In genomic region chr11:102216886-102217240, GRCm38 (mm10) we compare ENCODE assay signal across 7 mouse cellular contexts. TPM values are rescaled to one million over a fixed set of nuclear protein-coding genes. Genes with fewer than 3 reads are reported as not detected.
DNase-seq lines count a peak whose midpoint lies in the region; ATAC-seq lines count a peak whose summit lies in the region.

No protein-coding gene starts in this region.

- H3K9me3 ChIP-seq in kidney, embryonic 15.5 days (replicated peaks): no peaks in the 10 kb centered on the region
- H3K9me3 ChIP-seq in embryonic facial prominence, embryonic 13.5 days: no peaks in the 10 kb centered on the region
- no peaks in the 10 kb centered on the region for H3K9me3 ChIP-seq in liver, embryonic 11.5 days (ENCODE audit: control insufficient read depth, low read length)

- ATAC-seq in kidney, embryonic 15.5 days (replicated peaks; ENCODE audit: low FRiP score): no peak
- no peak for ATAC-seq in embryonic facial prominence, embryonic 13.5 days (ENCODE audit: insufficient number of reproducible peaks, insufficient read depth, low FRiP score, low TSS enrichment, low read depth)
- no peak for ATAC-seq in liver, embryonic 11.5 days (replicated peaks; ENCODE audit: low FRiP score)
- ATAC-seq in CD4-positive, CD25-positive, alpha-beta regulatory T cell, adult 4 months: no peak

- WGBS in kidney, embryonic 15.5 days: 50% methylated on average over 5 of the region's 5 CpGs
- 58% methylated on average over 5 of the region's 5 CpGs for WGBS in embryonic facial prominence, embryonic 13.5 days
- 51% methylated on average over 5 of the region's 5 CpGs for WGBS in liver, embryonic 11.5 days

- peaks cover 89% of the 10 kb centered on the region for H3K4me1 ChIP-seq in kidney, embryonic 15.5 days
- peaks cover 87% of the 10 kb centered on the region for H3K4me1 ChIP-seq in embryonic facial prominence, embryonic 13.5 days
- H3K4me1 ChIP-seq in liver, embryonic 11.5 days (replicated peaks; ENCODE audit: control insufficient read depth, insufficient read depth, low read length): peaks cover 68% of the 10 kb centered on the region

- H3K9ac ChIP-seq in kidney, embryonic 15.5 days: no peak overlapping the region
- no peak overlapping the region for H3K9ac ChIP-seq in embryonic facial prominence, embryonic 13.5 days
- H3K9ac ChIP-seq in liver, embryonic 11.5 days (ENCODE audit: low read depth, low read length): no peak overlapping the region

- no peak overlapping the region for H3K4me3 ChIP-seq in kidney, embryonic 15.5 days (replicated peaks)
- peak overlapping the region; percentile 6; the same call in 1 of the 2 replicates for H3K4me3 ChIP-seq in embryonic facial prominence, embryonic 13.5 days
- H3K4me3 ChIP-seq in liver, embryonic 11.5 days (ENCODE audit: low read depth, low read length): peak overlapping the region; percentile 56; the same call in 1 of the 2 replicates

- H3K27ac ChIP-seq in kidney, embryonic 15.5 days: peak overlapping the region; percentile 49; the same call in 1 of the 2 replicates
- peak overlapping the region; percentile 88 for H3K27ac ChIP-seq in embryonic facial prominence, embryonic 13.5 days
- H3K27ac ChIP-seq in liver, embryonic 11.5 days (ENCODE audit: low read depth, low read length): peak overlapping the region; percentile 45; the same call in 1 of the 2 replicates

- H3K36me3 ChIP-seq in kidney, embryonic 15.5 days: no peaks in the 10 kb centered on the region
- peaks cover 32% of the 10 kb centered on the region for H3K36me3 ChIP-seq in embryonic facial prominence, embryonic 13.5 days
- H3K36me3 ChIP-seq in liver, embryonic 11.5 days (ENCODE audit: control insufficient read depth, insufficient read depth, low read length): no peaks in the 10 kb centered on the region

- peak overlapping the region; percentile 76 for H3K4me2 ChIP-seq in kidney, embryonic 15.5 days
- H3K4me2 ChIP-seq in embryonic facial prominence, embryonic 13.5 days: peak overlapping the region; percentile 93
- H3K4me2 ChIP-seq in liver, embryonic 11.5 days: peak overlapping the region; percentile 93

- DNase-seq in kidney, adult 11 months: no peak
- peak; percentile 48 for DNase-seq in adipocyte (ENCODE audit: low spot score)
- DNase-seq in liver, embryonic 11.5 days (ENCODE audit: low spot score): no peak
- DNase-seq in right cerebral cortex, postnatal 36 days (ENCODE audit: low spot score in 2 of 2): no peak

- no peaks in the 10 kb centered on the region for H3K27me3 ChIP-seq in kidney, embryonic 15.5 days
- no peaks in the 10 kb centered on the region for H3K27me3 ChIP-seq in embryonic facial prominence, embryonic 13.5 days
- H3K27me3 ChIP-seq in liver, embryonic 11.5 days (replicated peaks; ENCODE audit: control insufficient read depth, insufficient read depth, low read length): no peaks in the 10 kb centered on the region

RNA-seq across cellular contexts. Expression of gene Hdac5, which starts 13.1 kb away (rescaled TPM):
- 47.4 and 48.4 TPM in 2 replicates for polyA plus RNA-seq in kidney, embryonic 15.5 days (2015; fragmentation: Nextera tagmentation; extraction: Ambion mirVana)
- 80.5 and 84.4 TPM in 2 replicates for polyA plus RNA-seq in embryonic facial prominence, embryonic 13.5 days (2015; fragmentation: Nextera tagmentation; extraction: Ambion mirVana)
- 23.8 and 26.0 TPM in 2 replicates for polyA plus RNA-seq in liver, embryonic 11.5 days (2014; fragmentation: Nextera tagmentation; extraction: Ambion mirVana)
- polyA plus RNA-seq in CD4-positive, CD25-positive, alpha-beta regulatory T cell, adult 4 months (2017; shearing (Covaris generic)): 10 to 100 TPM in 1 of 2 experiments, 1 to 10 TPM in 1; 6.5 to 12.3 TPM

RNA-seq across cellular contexts. Expression of gene G6pc3, which starts 27.4 kb away (rescaled TPM):
- 39.7 and 43.4 TPM in 2 replicates for polyA plus RNA-seq in kidney, embryonic 15.5 days (2015; fragmentation: Nextera tagmentation; extraction: Ambion mirVana)
- 27.6 and 28.3 TPM in 2 replicates for polyA plus RNA-seq in embryonic facial prominence, embryonic 13.5 days (2015; fragmentation: Nextera tagmentation; extraction: Ambion mirVana)
- polyA plus RNA-seq in liver, embryonic 11.5 days (2014; fragmentation: Nextera tagmentation; extraction: Ambion mirVana): 38.8 and 39.5 TPM in 2 replicates
- polyA plus RNA-seq in CD4-positive, CD25-positive, alpha-beta regulatory T cell, adult 4 months (2017; shearing (Covaris generic)): 10 to 100 TPM; 29.1 to 53.9 TPM

RNA-seq across cellular contexts. Expression of gene Lsm12, which starts 31.8 kb away (rescaled TPM):
- polyA plus RNA-seq in kidney, embryonic 15.5 days (2015; fragmentation: Nextera tagmentation; extraction: Ambion mirVana): 122 and 135 TPM in 2 replicates
- polyA plus RNA-seq in embryonic facial prominence, embryonic 13.5 days (2015; fragmentation: Nextera tagmentation; extraction: Ambion mirVana): 125 and 159 TPM in 2 replicates
- polyA plus RNA-seq in liver, embryonic 11.5 days (2014; fragmentation: Nextera tagmentation; extraction: Ambion mirVana): 80.1 and 83.2 TPM in 2 replicates
- polyA plus RNA-seq in CD4-positive, CD25-positive, alpha-beta regulatory T cell, adult 4 months (2017; shearing (Covaris generic)): 10 to 100 TPM; 33.4 to 69.4 TPM

RNA-seq across cellular contexts. Expression of gene BC030867, which starts 31.8 kb away (rescaled TPM):
- polyA plus RNA-seq in kidney, embryonic 15.5 days (2015; fragmentation: Nextera tagmentation; extraction: Ambion mirVana): 18.1 and 22.2 TPM in 2 replicates
- 18.3 and 19.7 TPM in 2 replicates for polyA plus RNA-seq in embryonic facial prominence, embryonic 13.5 days (2015; fragmentation: Nextera tagmentation; extraction: Ambion mirVana)
- 28.2 and 29.4 TPM in 2 replicates for polyA plus RNA-seq in liver, embryonic 11.5 days (2014; fragmentation: Nextera tagmentation; extraction: Ambion mirVana)
- polyA plus RNA-seq in CD4-positive, CD25-positive, alpha-beta regulatory T cell, adult 4 months (2017; shearing (Covaris generic)): 1 to 10 TPM in 1 of 2 experiments, under 1 TPM in 1; 0.40 to 1.8 TPM

RNA-seq across cellular contexts. Expression of gene Asb16, which starts 51.7 kb away (rescaled TPM):
- polyA plus RNA-seq in kidney, embryonic 15.5 days (2015; fragmentation: Nextera tagmentation; extraction: Ambion mirVana): 0.10 and 0.13 TPM in 2 replicates
- polyA plus RNA-seq in embryonic facial prominence, embryonic 13.5 days (2015; fragmentation: Nextera tagmentation; extraction: Ambion mirVana): 0.11 and 0.18 TPM in 2 replicates
- polyA plus RNA-seq in liver, embryonic 11.5 days (2014; fragmentation: Nextera tagmentation; extraction: Ambion mirVana): 0.05 and 0.12 TPM in 2 replicates
- not detected for polyA plus RNA-seq in CD4-positive, CD25-positive, alpha-beta regulatory T cell, adult 4 months (2017; shearing (Covaris generic))
